Mouse (Mus musculus) ES-Bruce4 (cell line): ENCODE results near the gene Kcnj13. TPM values are rescaled to one million over a fixed set of nuclear protein-coding genes. Genes with fewer than 3 reads are reported as not detected.

Source experiments
- H3K27ac ChIP-seq: 2 replicates; pipeline ENCODE4 v1.5.1; 2012; ENCODE audit warnings: low read length, inconsistent platforms; ENCODE audit not compliant: insufficient read depth
- H3K27me3 ChIP-seq: 2 replicates; pipeline ENCODE4 v1.6.1; 2012; ENCODE audit warnings: mild to moderate bottlenecking, low read length, inconsistent platforms; ENCODE audit not compliant: control insufficient read depth, poor library complexity, insufficient read depth, severe bottlenecking
- H3K36me3 ChIP-seq: 2 replicates; pipeline ENCODE4 v1.6.1; 2012; ENCODE audit warnings: inconsistent platforms, mild to moderate bottlenecking, low read length, moderate library complexity; ENCODE audit not compliant: control insufficient read depth, poor library complexity, insufficient read depth, severe bottlenecking
- H3K4me1 ChIP-seq: one replicate; pipeline ENCODE4 v1.8.1; 2011; ENCODE audit warnings: low read length; ENCODE audit not compliant: control insufficient read depth, insufficient read depth
- H3K4me3 ChIP-seq: 2 replicates; pipeline ENCODE4 v1.5.1; 2011; ENCODE audit warnings: low read depth, mild to moderate bottlenecking, low read length
- H3K9ac ChIP-seq: 2 replicates; pipeline ENCODE4 v1.6.1; 2012; ENCODE audit warnings: low read depth, mild to moderate bottlenecking, inconsistent platforms; ENCODE audit not compliant: poor library complexity, severe bottlenecking
- H3K9me3 ChIP-seq: replicated peaks from 2 replicates; pipeline ENCODE4 v1.6.1; 2012; ENCODE audit warnings: mild to moderate bottlenecking, low read length, inconsistent platforms; ENCODE audit not compliant: control insufficient read depth, poor library complexity, insufficient read depth, severe bottlenecking
- CTCF ChIP-seq: IDR thresholded peaks from one replicate; pipeline ENCODE4 v1.8.1; 2011; ENCODE audit warnings: low read depth, low read length
- EP300 ChIP-seq: IDR thresholded peaks from 2 replicates; pipeline ENCODE4 v1.6.1; 2011; ENCODE audit warnings: low read depth, low read length; ENCODE audit not compliant: insufficient read depth
- POLR2A ChIP-seq: IDR thresholded peaks from one replicate; pipeline ENCODE4 v1.8.1; 2011; ENCODE audit warnings: low read length; ENCODE audit not compliant: insufficient read depth
- polyA plus RNA-seq: library from polyadenylated mRNA; stranded (reverse); fragments of >200 nt; gene quantifications from 2 replicates; pipeline ENCODE4 v1.2.4, GENCODE M21; 2011; ENCODE audit warnings: low read depth; ENCODE audit not compliant: missing spikeins, insufficient read depth, insufficient read length

The Kcnj13 gene
- polyA plus RNA-seq, 1 experiment, result not detected

- Histone ChIP-seq H3K4me3 (no peak overlapping the region), H3K27ac (no peak overlapping the region), H3K36me3 (peaks cover 45% of the 10 kb centered on the region), H3K9me3 (no peaks in the 10 kb centered on the region), H3K4me1 (no peaks in the 10 kb centered on the region), H3K27me3 (no peaks in the 10 kb centered on the region), H3K9ac (no peak overlapping the region)
- TF ChIP-seq EP300, result no peak
- TF ChIP-seq CTCF, result no peak
- no peak for TF ChIP-seq POLR2A
Measured at GRCm38 (mm10) chr1:87404710-87405109, 10.2 kb upstream of the Kcnj13 start.

GRCm38 (mm10) chr1:87396923-87397586 is 2.5 kb upstream of the Kcnj13 start:
- Histone ChIP-seq H3K4me1 (no peaks in the 10 kb centered on the region), H3K27ac (no peak overlapping the region), H3K9me3 (no peaks in the 10 kb centered on the region), H3K4me3 (no peak overlapping the region), H3K27me3 (no peaks in the 10 kb centered on the region), H3K9ac (no peak overlapping the region), H3K36me3 (peaks cover 2% of the 10 kb centered on the region)
- no peak for TF ChIP-seq CTCF
- no peak for TF ChIP-seq EP300
- TF ChIP-seq POLR2A, result no peak

- no peaks in the 10 kb centered on the region for H3K9me3 ChIP-seq
- H3K4me1 ChIP-seq, result no peaks in the 10 kb centered on the region
- no peak overlapping the region for H3K9ac ChIP-seq
- peaks cover 7% of the 10 kb centered on the region for H3K36me3 ChIP-seq
- no peak overlapping the region for H3K4me3 ChIP-seq
- no peak overlapping the region for H3K27ac ChIP-seq
- no peaks in the 10 kb centered on the region for H3K27me3 ChIP-seq
- TF ChIP-seq POLR2A (no peak), EP300 (no peak), CTCF (no peak)
Measured at GRCm38 (mm10) chr1:87393444-87394195, 909 bp downstream of the Kcnj13 start.

- Histone ChIP-seq H3K9me3 (no peaks in the 10 kb centered on the region), H3K4me1 (no peaks in the 10 kb centered on the region), H3K27me3 (no peaks in the 10 kb centered on the region), H3K27ac (no peak overlapping the region), H3K9ac (no peak overlapping the region), H3K36me3 (peaks cover 14% of the 10 kb centered on the region), H3K4me3 (no peak overlapping the region)
- no peak for TF ChIP-seq EP300
- TF ChIP-seq CTCF, result no peak
- no peak for TF ChIP-seq POLR2A
Measured at GRCm38 (mm10) chr1:87386436-87387092, 8.0 kb downstream of the Kcnj13 start.

- Histone ChIP-seq H3K9me3 (no peaks in the 10 kb centered on the region), H3K36me3 (peaks cover 12% of the 10 kb centered on the region), H3K4me3 (no peak overlapping the region), H3K27me3 (no peaks in the 10 kb centered on the region), H3K27ac (no peak overlapping the region; the same call in 1 of the 2 replicates), H3K4me1 (no peaks in the 10 kb centered on the region), H3K9ac (no peak overlapping the region)
- TF ChIP-seq CTCF (no peak), POLR2A (no peak), EP300 (no peak)
Measured at GRCm38 (mm10) chr1:87381152-87381551, 13.4 kb downstream of the Kcnj13 start.

- no peaks in the 10 kb centered on the region for H3K27me3 ChIP-seq
- no peak overlapping the region for H3K27ac ChIP-seq
- H3K4me1 ChIP-seq, result no peaks in the 10 kb centered on the region
- no peaks in the 10 kb centered on the region for H3K9me3 ChIP-seq
- H3K9ac ChIP-seq, result no peak overlapping the region
- peaks cover 16% of the 10 kb centered on the region for H3K36me3 ChIP-seq
- TF ChIP-seq POLR2A (no peak), CTCF (no peak)
- H3K4me3 ChIP-seq, result no peak overlapping the region
Measured at GRCm38 (mm10) chr1:87379919-87380318, 14.6 kb downstream of the Kcnj13 start.
